Mouse (Mus musculus): ENCODE data around the gene Pip5kl1. TPM values are rescaled to one million over a fixed set of nuclear protein-coding genes. Genes with fewer than 3 reads are reported as not detected.

Pip5kl1 gene
- total and polyA plus RNA-seq, 2 experiments from 2014 or later, result 15.1 to 19.1 TPM

- Histone ChIP-seq H3K27me3 (ENCODE audit: insufficient read depth, low read length) (no peaks in the 10 kb centered on the region), H3K4me1 (ENCODE audit: insufficient read depth, low read length) (peaks cover 10% of the 10 kb centered on the region), H3K36me3 (ENCODE audit: insufficient read depth, low read length) (no peaks in the 10 kb centered on the region), H3K9me3 (ENCODE audit: low read length) (no peaks in the 10 kb centered on the region), H3K4me3 (ENCODE audit: low read length) (peak overlapping the region; percentile 25), H3K27ac (peak overlapping the region; percentile 51; the same call in 1 of the 2 replicates), H3K9ac (replicated peaks; ENCODE audit: low read length) (peak overlapping the region; percentile 2), H3K4me2 (ENCODE audit: low read depth, low read length) (peak overlapping the region; percentile 50)
- ATAC-seq (peak; percentile 80), DNase-seq (ENCODE audit: low spot score) (peak; percentile 92)
- TF ChIP-seq CTCF (IDR thresholded peaks at IDR 0.05; ENCODE audit: low read depth), result peak; percentile 98
- WGBS, result 14% methylated on average over 37 of the region's 37 CpGs
These were observed 8.5 kb downstream of the Pip5kl1 start for GRCm38 (mm10) chr2:32582830-32583799.

DNA sequence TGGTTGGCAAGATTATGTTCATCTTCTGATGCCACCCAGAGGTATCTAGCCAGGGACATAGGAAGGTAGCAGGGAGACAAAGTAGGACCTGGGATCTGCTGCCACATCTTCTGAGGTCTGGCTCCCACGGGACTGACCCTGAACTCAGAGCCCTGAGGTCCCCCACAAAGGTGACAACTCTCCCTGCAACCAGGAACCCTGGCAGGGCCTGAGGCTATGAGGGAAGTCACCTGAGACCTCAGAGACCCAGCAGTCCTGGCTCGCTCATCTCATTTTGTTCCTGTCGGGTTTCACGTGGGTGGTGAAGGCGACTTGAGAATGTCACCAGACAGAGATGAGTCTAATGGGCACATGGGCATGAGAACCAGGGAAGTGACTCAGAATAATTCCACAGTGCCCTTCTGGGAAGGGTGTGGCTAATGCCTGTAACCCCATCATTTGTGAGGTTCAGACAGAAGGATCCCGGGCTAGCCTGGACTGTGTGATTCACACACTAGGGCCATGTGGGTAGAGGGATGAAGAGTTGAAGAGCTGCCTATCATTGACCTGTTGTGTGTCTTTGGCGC lies 10.6 kb downstream of the Pip5kl1 start:
- H3K4me3 ChIP-seq (ENCODE audit: low read length), result no peak overlapping the region
- no peak for TF ChIP-seq CTCF (IDR thresholded peaks at IDR 0.05; ENCODE audit: low read depth)
- H3K4me2 ChIP-seq (ENCODE audit: low read depth, low read length), result no peak overlapping the region
- no peak for DNase-seq (ENCODE audit: low spot score)
- ATAC-seq, result no peak
- no peaks in the 10 kb centered on the region for H3K27me3 ChIP-seq (ENCODE audit: insufficient read depth, low read length)
- H3K36me3 ChIP-seq (ENCODE audit: insufficient read depth, low read length), result no peaks in the 10 kb centered on the region
- H3K27ac ChIP-seq, result no peak overlapping the region
- peaks cover 21% of the 10 kb centered on the region for H3K4me1 ChIP-seq (ENCODE audit: insufficient read depth, low read length)
- H3K9ac ChIP-seq (replicated peaks; ENCODE audit: low read length), result no peak overlapping the region
- 91% methylated on average over 7 of the region's 7 CpGs for WGBS
- no peaks in the 10 kb centered on the region for H3K9me3 ChIP-seq (ENCODE audit: low read length)

DNA sequence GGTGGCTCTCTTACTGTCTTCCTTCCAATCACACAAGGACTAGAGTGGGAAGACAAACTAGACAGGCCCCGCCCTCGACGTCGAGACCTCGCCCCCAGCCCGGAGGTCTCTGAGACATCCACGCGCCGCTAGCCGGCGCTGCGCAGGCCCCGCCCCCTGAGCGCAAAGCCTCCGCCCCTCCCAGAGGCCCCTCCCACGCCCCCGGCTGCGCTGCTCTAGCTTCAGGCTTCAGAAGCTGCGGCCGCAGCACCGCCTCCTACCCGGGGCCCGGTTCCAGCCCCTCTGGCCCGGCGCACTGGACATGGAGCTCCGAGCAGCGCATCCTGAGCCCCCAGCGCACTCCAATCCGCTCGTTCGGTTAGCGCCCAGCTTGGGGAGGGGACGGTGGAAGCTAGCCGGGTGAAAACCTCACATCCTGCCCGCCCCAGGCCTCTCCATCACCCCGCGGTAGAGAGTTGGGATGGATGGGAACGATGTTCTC lies 12.3 kb downstream of the Pip5kl1 start, which contains the start of gene St6galnac4:
St6galnac4 (plus strand) TSS at position 225 of the 481 bp plus-strand sequence.
- H3K4me1 ChIP-seq (ENCODE audit: insufficient read depth, low read length), result peaks cover 21% of the 10 kb centered on the region
- ATAC-seq, result peak; percentile 88
- peak within 1 kb of the TSS; percentile 60 for H3K9ac ChIP-seq (replicated peaks; ENCODE audit: low read length)
- WGBS, result under 1% methylated on average over 38 of the region's 38 CpGs
- H3K36me3 ChIP-seq (ENCODE audit: insufficient read depth, low read length), result no peaks in the 10 kb centered on the region
- no peaks in the 10 kb centered on the region for H3K27me3 ChIP-seq (ENCODE audit: insufficient read depth, low read length)
- H3K4me3 ChIP-seq (ENCODE audit: low read length), result peak within 1 kb of the TSS; percentile 52
- peak; percentile 39 for TF ChIP-seq CTCF (IDR thresholded peaks at IDR 0.05; ENCODE audit: low read depth)
- peak; percentile 97 for DNase-seq (ENCODE audit: low spot score)
- peak within 1 kb of the TSS; percentile 51; the same call in 1 of the 2 replicates for H3K27ac ChIP-seq
- H3K4me2 ChIP-seq (ENCODE audit: low read depth, low read length), result peak within 1 kb of the TSS; percentile 61
- H3K9me3 ChIP-seq (ENCODE audit: low read length), result no peaks in the 10 kb centered on the region

DNA sequence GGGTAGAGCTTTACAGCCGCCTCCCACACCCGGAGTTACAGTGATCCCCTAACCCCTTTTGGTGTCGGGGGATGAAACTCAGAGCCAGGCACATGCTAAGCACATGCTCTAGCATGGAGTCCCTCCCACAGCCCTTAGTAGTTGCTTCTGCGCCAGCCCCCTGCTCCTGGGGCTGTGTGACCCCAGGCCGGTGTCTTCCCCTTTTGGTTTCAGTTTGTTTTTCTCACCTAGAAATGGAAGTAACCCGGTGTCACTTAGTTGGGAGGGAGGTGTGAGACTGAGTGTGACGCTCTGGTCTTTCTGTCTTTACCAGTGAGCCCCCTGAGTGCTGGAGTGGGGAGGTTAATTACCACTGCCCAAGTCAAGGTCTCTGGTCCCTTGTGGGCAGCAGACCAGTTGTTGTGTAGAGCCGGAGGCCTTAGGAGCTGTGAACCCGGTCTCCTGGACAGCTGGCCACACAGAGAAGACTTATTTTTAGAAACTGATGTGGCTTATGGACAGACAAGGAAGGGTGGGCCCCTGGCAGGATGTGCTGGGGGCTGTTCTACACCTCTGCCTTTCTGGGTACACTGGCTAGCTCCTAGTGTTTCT lies 13.2 kb downstream of the Pip5kl1 start:
- Histone ChIP-seq H3K36me3 (ENCODE audit: insufficient read depth, low read length) (no peaks in the 10 kb centered on the region), H3K4me1 (ENCODE audit: insufficient read depth, low read length) (peaks cover 20% of the 10 kb centered on the region), H3K27me3 (ENCODE audit: insufficient read depth, low read length) (no peaks in the 10 kb centered on the region), H3K9ac (replicated peaks; ENCODE audit: low read length) (peak overlapping the region; percentile 60), H3K27ac (peak overlapping the region; percentile 51; the same call in 1 of the 2 replicates), H3K4me2 (ENCODE audit: low read depth, low read length) (peak overlapping the region; percentile 61), H3K9me3 (ENCODE audit: low read length) (no peaks in the 10 kb centered on the region), H3K4me3 (ENCODE audit: low read length) (peak overlapping the region; percentile 52)
- DNase-seq (ENCODE audit: low spot score) (no peak), ATAC-seq (no peak)
- TF ChIP-seq CTCF (IDR thresholded peaks at IDR 0.05; ENCODE audit: low read depth), result no peak
- WGBS, result 47% methylated on average over 9 of the region's 9 CpGs

DNA sequence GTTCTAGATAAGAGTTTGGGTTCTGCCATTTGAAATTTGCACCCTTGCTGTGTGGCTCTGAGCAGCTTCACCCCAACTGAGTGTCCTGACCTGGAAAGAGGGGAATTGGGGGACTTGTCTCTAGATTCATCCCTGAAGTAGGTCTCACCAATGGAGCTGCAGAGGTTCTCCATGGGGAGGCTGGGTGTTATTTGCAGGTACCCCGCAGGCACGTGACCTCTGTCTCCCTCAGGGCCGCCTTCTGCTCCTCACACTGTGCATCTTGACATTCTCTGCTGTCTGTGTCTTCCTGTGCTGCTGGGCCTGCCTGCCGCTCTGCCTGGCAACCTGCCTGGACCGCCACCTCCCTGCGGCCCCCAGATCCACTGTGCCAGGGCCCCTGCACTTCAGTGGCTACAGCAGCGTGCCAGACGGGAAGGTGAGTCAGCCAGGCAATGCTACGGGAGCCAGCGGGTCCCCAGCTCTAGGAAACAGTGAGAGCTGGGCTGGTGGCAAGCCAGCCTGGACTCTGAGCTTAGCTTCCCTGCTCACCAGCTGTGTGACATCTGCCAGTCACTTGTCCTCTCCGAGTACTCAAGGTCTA lies 14.7 kb downstream of the Pip5kl1 start:
- peak overlapping the region; percentile 49 for H3K27ac ChIP-seq
- DNase-seq (ENCODE audit: low spot score) (peak; percentile 65), ATAC-seq (peak; percentile 22; the same call in 1 of the 2 replicates)
- peaks cover 6% of the 10 kb centered on the region for H3K36me3 ChIP-seq (ENCODE audit: insufficient read depth, low read length)
- peak overlapping the region; percentile 61 for H3K4me2 ChIP-seq (ENCODE audit: low read depth, low read length)
- H3K4me1 ChIP-seq (ENCODE audit: insufficient read depth, low read length), result peaks cover 16% of the 10 kb centered on the region
- peak overlapping the region; percentile 10; the same call in 1 of the 2 replicates for H3K9ac ChIP-seq (replicated peaks; ENCODE audit: low read length)
- no peaks in the 10 kb centered on the region for H3K9me3 ChIP-seq (ENCODE audit: low read length)
- no peak for TF ChIP-seq CTCF (IDR thresholded peaks at IDR 0.05; ENCODE audit: low read depth)
- 29% methylated on average over 11 of the region's 11 CpGs for WGBS
- no peak overlapping the region for H3K4me3 ChIP-seq (ENCODE audit: low read length)
- H3K27me3 ChIP-seq (ENCODE audit: insufficient read depth, low read length), result no peaks in the 10 kb centered on the region

DNA sequence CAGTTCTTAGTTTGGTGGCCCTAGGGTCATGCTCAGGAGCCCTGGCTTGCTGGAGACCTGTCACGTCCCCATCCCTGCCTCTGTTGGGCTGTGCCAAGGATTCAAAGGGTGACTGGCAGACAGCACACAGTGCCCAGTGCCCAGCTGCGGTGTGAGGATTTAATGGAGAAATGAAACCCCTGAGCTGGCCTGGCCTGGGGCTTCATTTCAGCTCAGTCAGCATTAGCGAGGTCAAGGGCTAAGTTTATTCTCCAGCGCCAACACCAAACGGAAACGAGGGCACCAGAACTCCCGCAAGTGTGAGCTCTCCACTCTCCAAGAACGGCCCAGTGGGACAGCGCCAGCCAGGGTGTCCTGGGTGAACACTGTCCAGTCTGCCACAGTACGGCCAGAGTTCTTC lies 15.6 kb downstream of the Pip5kl1 start:
- Histone ChIP-seq H3K9me3 (ENCODE audit: low read length) (no peaks in the 10 kb centered on the region), H3K4me1 (ENCODE audit: insufficient read depth, low read length) (peaks cover 16% of the 10 kb centered on the region), H3K27me3 (ENCODE audit: insufficient read depth, low read length) (no peaks in the 10 kb centered on the region), H3K9ac (replicated peaks; ENCODE audit: low read length) (no peak overlapping the region), H3K4me3 (ENCODE audit: low read length) (no peak overlapping the region), H3K4me2 (ENCODE audit: low read depth, low read length) (no peak overlapping the region), H3K27ac (no peak overlapping the region), H3K36me3 (ENCODE audit: insufficient read depth, low read length) (peaks cover 7% of the 10 kb centered on the region)
- ATAC-seq, result no peak
- DNase-seq (ENCODE audit: low spot score), result no peak
- no peak for TF ChIP-seq CTCF (IDR thresholded peaks at IDR 0.05; ENCODE audit: low read depth)
- WGBS, result 64% methylated on average over 10 of the region's 10 CpGs

Measured in hindbrain, postnatal 0 days (tissue).